Mouse (Mus musculus) MEL (cell line): ENCODE data around the gene Depp1. TPM values are rescaled to one million over a fixed set of nuclear protein-coding genes. Genes with fewer than 3 reads are reported as not detected.

Source experiments
- DNase-seq: peaks from one replicate; pipeline ENCODE4 v3.0.0; 2011; ENCODE audit warnings: low read depth, low spot score
- H3K27ac ChIP-seq: 2 replicates; pipeline ENCODE4 v1.5.1; 2012; ENCODE audit warnings: low read depth, mild to moderate bottlenecking, control low read depth, low read length, moderate library complexity; ENCODE audit not compliant: control insufficient read depth
- H3K27me3 ChIP-seq, 2 experiments: fragments of 150-350 bp in 1 of 2; sonication (generic) in 1 of 2; 2 replicates each; pipeline ENCODE4 v1.6.1; 2012; ENCODE audit warnings: low read length in 2 of 2, mild to moderate bottlenecking in 2 of 2, improper control_type of control experiment in 1 of 2, moderate library complexity in 1 of 2; ENCODE audit not compliant: insufficient read depth in 2 of 2, control insufficient read depth in 1 of 2
- H3K36me3 ChIP-seq, 2 experiments: 2 replicates each; pipeline ENCODE4 v1.6.1; 2012 to 2014; ENCODE audit warnings: low read length in 2 of 2, improper control_type of control experiment in 1 of 2, inconsistent platforms in 1 of 2, mild to moderate bottlenecking in 1 of 2; ENCODE audit not compliant: insufficient read depth in 2 of 2, control insufficient read depth in 1 of 2
- H3K4me1 ChIP-seq, 2 experiments: fragments of 150-350 bp in 1 of 2; sonication (generic) in 1 of 2; 2 replicates each; pipeline ENCODE4 v1.6.1; 2012; ENCODE audit warnings: low read length in 2 of 2, improper control_type of control experiment in 1 of 2, mild to moderate bottlenecking in 1 of 2; ENCODE audit not compliant: insufficient read depth in 2 of 2, control insufficient read depth in 1 of 2
- H3K4me3 ChIP-seq, 2 experiments: fragments of 150-350 bp in 1 of 2; sonication (generic) in 1 of 2; 2 replicates each; pipeline ENCODE4 v1.5.1; 2012; ENCODE audit warnings: low read depth in 2 of 2, low read length in 2 of 2, mild to moderate bottlenecking in 2 of 2, moderate library complexity in 2 of 2, control low read depth in 1 of 2, improper control_type of control experiment in 1 of 2; ENCODE audit not compliant: control insufficient read depth in 1 of 2, insufficient read depth in 1 of 2
- H3K79me2 ChIP-seq: 2 replicates; pipeline ENCODE4 v1.6.1; 2012; ENCODE audit warnings: mild to moderate bottlenecking, low read length, moderate library complexity; ENCODE audit not compliant: control insufficient read depth, poor library complexity, insufficient read depth
- H3K9ac ChIP-seq: 2 replicates; pipeline ENCODE4 v1.6.1; 2012; ENCODE audit warnings: low read depth, mild to moderate bottlenecking, control low read depth, low read length, moderate library complexity; ENCODE audit not compliant: control insufficient read depth, poor library complexity, severe bottlenecking
- H3K9me3 ChIP-seq: fragments of 150-350 bp; sonication (generic); replicated peaks from 2 replicates; pipeline ENCODE4 v1.6.1; 2012; ENCODE audit warnings: mild to moderate bottlenecking, low read length, improper control_type of control experiment, moderate library complexity; ENCODE audit not compliant: insufficient read depth
- BHLHE40 ChIP-seq: IDR thresholded peaks from 2 replicates; pipeline ENCODE4 v1.6.1; 2012; ENCODE audit warnings: low read depth, mild to moderate bottlenecking, inconsistent platforms, low read length, improper control_type of control experiment, borderline replicate concordance
- CHD1 ChIP-seq: IDR thresholded peaks from 2 replicates; pipeline ENCODE4 v1.6.1; 2012; ENCODE audit warnings: low read depth, mild to moderate bottlenecking, inconsistent platforms, low read length, improper control_type of control experiment
- CTCF ChIP-seq, 3 experiments: IDR thresholded peaks in 2 of 3; conservative IDR thresholded peaks in 1 of 3; 2 replicates each; pipeline ENCODE4 v1.5.1; 2011 to 2012; ENCODE audit warnings: low read length in 3 of 3, low read depth in 2 of 3, mild to moderate bottlenecking in 2 of 3, improper control_type of control experiment in 1 of 3, inconsistent platforms in 1 of 3, mixed read lengths in 1 of 3, moderate library complexity in 1 of 3; ENCODE audit not compliant: control insufficient read depth in 1 of 3, insufficient read depth in 1 of 3, poor library complexity in 1 of 3, severe bottlenecking in 1 of 3
- E2F4 ChIP-seq: IDR thresholded peaks from 2 replicates; pipeline ENCODE4 v1.6.1; 2011; ENCODE audit warnings: low read depth, low read length, improper control_type of control experiment, borderline replicate concordance
- ELF1 ChIP-seq: IDR thresholded peaks from 2 replicates; pipeline ENCODE4 v1.6.1; 2014; ENCODE audit warnings: low read depth, mild to moderate bottlenecking, inconsistent platforms, low read length, improper control_type of control experiment, moderate library complexity
- MAFK ChIP-seq: IDR thresholded peaks from 2 replicates; pipeline ENCODE4 v1.6.1; 2011; ENCODE audit warnings: low read depth, mild to moderate bottlenecking, low read length, improper control_type of control experiment, borderline replicate concordance
- MAX ChIP-seq: IDR thresholded peaks from 2 replicates; pipeline ENCODE4 v1.6.1; 2011; ENCODE audit warnings: low read length, improper control_type of control experiment
- MAZ ChIP-seq: IDR thresholded peaks from 2 replicates; pipeline ENCODE4 v1.6.1; 2012; ENCODE audit warnings: low read depth, mild to moderate bottlenecking, inconsistent platforms, low read length, improper control_type of control experiment
- MEF2A ChIP-seq: IDR thresholded peaks from 2 replicates; pipeline ENCODE4 v1.6.1; 2014; ENCODE audit warnings: low read depth, mild to moderate bottlenecking, inconsistent platforms, low read length, improper control_type of control experiment; ENCODE audit not compliant: poor library complexity, insufficient replicate concordance, severe bottlenecking; ENCODE audit errors: extremely low read depth
- MXI1 ChIP-seq: IDR thresholded peaks from 2 replicates; pipeline ENCODE4 v1.6.1; 2011; ENCODE audit warnings: mild to moderate bottlenecking, low read depth, low read length, improper control_type of control experiment
- MYB ChIP-seq: IDR thresholded peaks from 2 replicates; pipeline ENCODE4 v1.6.1; 2011; ENCODE audit warnings: mild to moderate bottlenecking, low read depth, low read length, improper control_type of control experiment
- POLR2AphosphoS2 ChIP-seq: IDR thresholded peaks from 2 replicates; pipeline ENCODE4 v1.6.1; 2011; ENCODE audit warnings: low read length, improper control_type of control experiment
- POLR2AphosphoS5 ChIP-seq: IDR thresholded peaks from 2 replicates; pipeline ENCODE4 v1.6.1; 2012; ENCODE audit warnings: low read depth, borderline replicate concordance, mild to moderate bottlenecking, inconsistent platforms, low read length, moderate library complexity, mixed read lengths
- RAD21 ChIP-seq: IDR thresholded peaks from 2 replicates; pipeline ENCODE4 v1.6.1; 2011; ENCODE audit warnings: mild to moderate bottlenecking, low read depth, low read length, improper control_type of control experiment
- RCOR1 ChIP-seq: IDR thresholded peaks from 2 replicates; pipeline ENCODE4 v1.6.1; 2012; ENCODE audit warnings: low read depth, mild to moderate bottlenecking, inconsistent platforms, low read length, improper control_type of control experiment
- SIN3A ChIP-seq: IDR thresholded peaks from 2 replicates; pipeline ENCODE4 v1.6.1; 2012; ENCODE audit warnings: low read length, improper control_type of control experiment, inconsistent platforms
- SMC3 ChIP-seq: IDR thresholded peaks from 2 replicates; pipeline ENCODE4 v1.6.1; 2011; ENCODE audit warnings: low read depth, low read length, improper control_type of control experiment
- TBP ChIP-seq: IDR thresholded peaks from 2 replicates; pipeline ENCODE4 v1.8.0; 2011; ENCODE audit warnings: low read depth, low read length, improper control_type of control experiment
- TCF12 ChIP-seq: IDR thresholded peaks from 2 replicates; pipeline ENCODE4 v1.6.1; 2014; ENCODE audit warnings: low read depth, mild to moderate bottlenecking, inconsistent platforms, low read length, improper control_type of control experiment, moderate library complexity
- UBTF ChIP-seq: IDR thresholded peaks from 2 replicates; pipeline ENCODE4 v1.6.1; 2012; ENCODE audit warnings: low read depth, mild to moderate bottlenecking, inconsistent platforms, low read length, improper control_type of control experiment, moderate library complexity, borderline replicate concordance; ENCODE audit not compliant: insufficient read depth
- USF2 ChIP-seq, 2 experiments: IDR thresholded peaks; 2 replicates each; pipeline ENCODE4 v1.6.1; 2011 to 2012; ENCODE audit warnings: improper control_type of control experiment in 2 of 2, low read length in 2 of 2, borderline replicate concordance in 1 of 2, inconsistent platforms in 1 of 2, low read depth in 1 of 2, mild to moderate bottlenecking in 1 of 2; ENCODE audit not compliant: insufficient read depth in 1 of 2
- ZMIZ1 ChIP-seq: IDR thresholded peaks from 2 replicates; pipeline ENCODE4 v1.6.1; 2012; ENCODE audit warnings: low read depth, mild to moderate bottlenecking, inconsistent platforms, low read length, improper control_type of control experiment, moderate library complexity
- polyA plus RNA-seq, 2 experiments: library from polyadenylated mRNA; stranded (reverse) in 1 of 2; unstranded in 1 of 2; fragments of >175 nt in 1 of 2; fragments of >200 nt in 1 of 2; gene quantifications; 2 replicates each; pipeline versions ENCODE4 v1.2.1 to v1.2.4; 2012; ENCODE audit warnings: low replicate concordance in 2 of 2, low read depth in 1 of 2; ENCODE audit not compliant: insufficient read length in 2 of 2, insufficient read depth in 1 of 2, missing spikeins in 1 of 2
- total RNA-seq: library from RNA; depleted of rRNA; stranded (reverse); fragments of 300-350 nt; gene quantifications from 2 replicates; pipeline ENCODE4 v1.2.3, GENCODE M21; 2012

Gene Depp1
- total and polyA plus RNA-seq, 3 experiments = not detected

DNA sequence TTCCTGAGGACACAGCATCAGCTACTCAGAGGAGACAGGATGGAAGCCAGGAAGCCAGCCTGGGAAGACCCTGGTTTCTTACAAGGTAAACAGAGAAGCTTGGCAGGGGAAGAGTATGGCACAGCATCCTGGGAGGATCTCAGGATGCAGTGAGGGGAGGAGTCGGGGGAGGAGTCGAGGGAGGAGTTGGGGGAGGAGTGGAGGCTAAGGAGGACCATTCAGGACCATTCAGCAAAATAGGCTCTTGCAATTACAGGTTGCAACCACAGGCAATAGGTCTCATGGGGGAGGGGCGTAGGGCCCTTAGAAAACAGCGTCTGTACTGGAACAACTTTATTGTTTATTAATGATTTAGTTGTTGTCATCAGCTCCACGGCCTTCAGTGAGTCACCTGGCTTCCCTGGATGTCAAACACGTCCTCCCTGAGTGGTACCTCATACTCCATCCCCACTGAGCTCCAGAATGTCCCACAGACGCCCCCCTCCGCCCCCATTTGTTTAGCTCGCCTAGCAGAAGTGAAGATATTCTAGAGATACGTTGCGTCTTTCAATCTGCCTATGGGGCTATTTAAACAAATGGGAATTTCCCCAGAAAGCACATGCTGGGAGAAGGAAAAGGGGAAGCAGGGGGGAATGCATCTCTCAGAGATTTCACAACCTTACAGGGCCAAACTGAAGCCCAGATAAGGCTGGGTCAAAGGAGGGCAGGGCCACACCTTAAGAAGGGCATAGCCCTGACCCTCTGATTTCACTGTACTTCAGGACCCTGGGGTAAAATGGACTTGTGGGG lies 18.5 kb downstream of the Depp1 start:
- no peak overlapping the region for H3K9ac ChIP-seq
- no peaks in the 10 kb centered on the region for H3K4me1 ChIP-seq
- H3K79me2 ChIP-seq = no peaks in the 10 kb centered on the region
- H3K9me3 ChIP-seq = no peaks in the 10 kb centered on the region
- DNase-seq = no peak
- no peaks in the 10 kb centered on the region for H3K27me3 ChIP-seq
- no peak overlapping the region for H3K27ac ChIP-seq
- H3K4me3 ChIP-seq = no peak overlapping the region
- TF ChIP-seq ELF1 (no peak), CHD1 (no peak), MEF2A (no peak), RCOR1 (no peak), SMC3 (no peak), UBTF (no peak), SIN3A (no peak)
- TF ChIP-seq, all 39 proteins: peak for 0
- no peaks in the 10 kb centered on the region for H3K36me3 ChIP-seq

- Histone ChIP-seq H3K36me3 (no peaks in the 10 kb centered on the region), H3K9ac (no peak overlapping the region), H3K4me1 (no peaks in the 10 kb centered on the region), H3K27me3 (no peaks in the 10 kb centered on the region), H3K79me2 (no peaks in the 10 kb centered on the region), H3K4me3 (no peak overlapping the region), H3K27ac (no peak overlapping the region), H3K9me3 (no peaks in the 10 kb centered on the region)
- DNase-seq = no peak
- TF ChIP-seq TCF12 (no peak), TBP (no peak), MYB (no peak), POLR2AphosphoS2 (no peak), MAX (no peak), RAD21 (no peak), MAZ (no peak), MXI1 (no peak), BHLHE40 (no peak), MAFK (no peak), POLR2AphosphoS5 (no peak), UBTF (no peak), USF2 (IDR thresholded peaks at IDR 0.05; ENCODE audit: borderline replicate concordance in 1 of 2, insufficient read depth in 1 of 2, low read depth in 1 of 2, low read length in 2 of 2) (no peak), CTCF (IDR thresholded peaks at IDR 0.05 in 2 of 3, conservative IDR thresholded peaks at IDR 0.05 in 1 of 3; ENCODE audit: control insufficient read depth in 1 of 3, insufficient read depth in 1 of 3, low read depth in 2 of 3, low read length in 3 of 3, poor library complexity in 1 of 3, severe bottlenecking in 1 of 3) (no peak), ZMIZ1 (no peak), E2F4 (no peak), SMC3 (no peak), RCOR1 (no peak)
These were observed 19.7 kb downstream of the Depp1 start for GRCm38 (mm10) chr6:116670144-116670543.
